Mouse (Mus musculus) naive thymus-derived CD4-positive, alpha-beta T cell, adult 2 months (primary cell): ENCODE data around the gene Tmem56.

Experiments
- DNase-seq: peaks from one replicate; pipeline ENCODE4 v3.0.0-alpha.2; 2011; ENCODE audit warnings: low read depth

The Tmem56 gene

GRCm38 (mm10) chr3:121282998-121283397 is at the start of gene Tmem56:
Gene Tmem56 (minus strand): TSS chr3:121283098.
- no peak for DNase-seq

- peak; percentile 65 for DNase-seq
Observed at GRCm38 (mm10) chr3:121330244-121330646, 47.3 kb upstream of the Tmem56 start.

GRCm38 (mm10) chr3:121329647-121330046 is 46.7 kb upstream of the Tmem56 start:
- DNase-seq, result no peak

- no peak for DNase-seq
Observed at GRCm38 (mm10) chr3:121327406-121327805, 44.5 kb upstream of the Tmem56 start.

GRCm38 (mm10) chr3:121323371-121323770 is 40.5 kb upstream of the Tmem56 start:
- DNase-seq, result no peak

- no peak for DNase-seq
Observed at GRCm38 (mm10) chr3:121320896-121321295, 38.0 kb upstream of the Tmem56 start.

GRCm38 (mm10) chr3:121319906-121320305 is 37.0 kb upstream of the Tmem56 start:
- no peak for DNase-seq

GRCm38 (mm10) chr3:121315498-121315897 is 32.6 kb upstream of the Tmem56 start:
- DNase-seq, result no peak

- DNase-seq, result no peak
Observed at GRCm38 (mm10) chr3:121314149-121314548, 31.3 kb upstream of the Tmem56 start.

- DNase-seq, result no peak
Observed at GRCm38 (mm10) chr3:121312979-121313378, 30.1 kb upstream of the Tmem56 start.

- DNase-seq, result peak; percentile 51
Observed at GRCm38 (mm10) chr3:121312426-121312825, 29.5 kb upstream of the Tmem56 start.

- DNase-seq, result peak; percentile 42
Observed at GRCm38 (mm10) chr3:121309896-121310714, 27.2 kb upstream of the Tmem56 start.

GRCm38 (mm10) chr3:121309429-121309828 is 26.5 kb upstream of the Tmem56 start:
- no peak for DNase-seq

- no peak for DNase-seq
Observed at GRCm38 (mm10) chr3:121308935-121309334, 26.0 kb upstream of the Tmem56 start.

- peak; percentile 84 for DNase-seq
Observed at GRCm38 (mm10) chr3:121307532-121308234, 24.8 kb upstream of the Tmem56 start.

GRCm38 (mm10) chr3:121306641-121307040 is 23.7 kb upstream of the Tmem56 start:
- peak; percentile 45 for DNase-seq

GRCm38 (mm10) chr3:121294200-121294599 is 11.3 kb upstream of the Tmem56 start:
- DNase-seq, result no peak

GRCm38 (mm10) chr3:121291560-121292258 is 8.8 kb upstream of the Tmem56 start, which contains the start of gene Alg14:
Gene Alg14 (plus strand): TSS chr3:121291773.
- peak; percentile 98 for DNase-seq

- no peak for DNase-seq
Observed at GRCm38 (mm10) chr3:121291225-121291559, 8.3 kb upstream of the Tmem56 start.

- no peak for DNase-seq
Observed at GRCm38 (mm10) chr3:121290681-121291080, 7.8 kb upstream of the Tmem56 start.

GRCm38 (mm10) chr3:121287151-121287550 is 4.3 kb upstream of the Tmem56 start:
- DNase-seq, result no peak

- no peak for DNase-seq
Observed at GRCm38 (mm10) chr3:121285219-121285618, 2.3 kb upstream of the Tmem56 start.

GRCm38 (mm10) chr3:121279679-121280078 is 3.2 kb downstream of the Tmem56 start:
- no peak for DNase-seq
